Mouse (Mus musculus) R1 (cell line): Measurements from ENCODE around the gene 4930590J08Rik.

ENCODE experiments used
- DNase-seq: peaks from one replicate; pipeline ENCODE4 v3.0.0-alpha.2; 2018; ENCODE audit warnings: low read depth, low spot score

The 4930590J08Rik gene

DNA sequence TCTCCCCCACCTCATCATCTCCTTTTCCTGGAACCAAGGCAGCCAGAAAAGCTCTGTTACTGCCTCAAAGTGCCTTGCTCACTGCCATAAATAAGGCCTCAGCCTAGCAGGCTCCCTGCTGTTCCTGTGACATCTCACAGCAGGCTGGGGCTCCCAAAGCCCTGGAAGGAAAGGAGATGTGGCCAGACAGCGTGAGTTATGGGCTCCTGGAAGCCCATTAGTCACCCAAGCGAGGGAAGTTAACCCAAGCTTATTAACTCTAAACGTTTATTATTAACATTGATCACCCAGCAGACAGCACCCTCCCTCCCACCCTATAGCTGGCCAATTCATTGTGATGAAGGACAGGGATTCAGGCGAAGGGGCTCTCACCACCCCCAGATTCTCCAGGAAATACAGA is 60.8 kb downstream of the 4930590J08Rik start:
- no peak for DNase-seq

GRCm38 (mm10) chr6:91965060-91965459 is 62.5 kb downstream of the 4930590J08Rik start:
- DNase-seq = no peak

GRCm38 (mm10) chr6:91966006-91966405 is 63.4 kb downstream of the 4930590J08Rik start:
- no peak for DNase-seq

GRCm38 (mm10) chr6:91972201-91972646 is 69.6 kb downstream of the 4930590J08Rik start:
- peak; percentile 69 for DNase-seq

DNA sequence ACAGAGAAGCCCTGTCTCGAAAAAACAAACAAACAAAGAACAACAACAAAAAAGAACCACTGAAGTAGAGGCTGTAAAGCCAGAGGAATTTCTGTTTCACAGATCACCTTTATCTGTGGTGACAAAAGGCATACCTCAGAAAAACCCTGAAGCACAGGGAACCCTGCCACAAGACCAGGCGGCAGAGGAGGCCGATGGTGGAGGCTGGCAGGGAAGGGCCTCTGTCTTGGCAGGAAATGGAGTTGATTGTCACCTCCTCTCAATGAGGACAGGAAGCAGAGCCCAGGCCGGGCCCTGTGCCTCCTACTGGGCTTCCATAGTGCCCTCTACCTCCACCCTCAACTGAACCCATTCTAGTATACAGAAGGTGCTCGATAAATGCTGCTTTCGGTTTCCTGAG is 71.4 kb downstream of the 4930590J08Rik start:
- DNase-seq = no peak

- DNase-seq = peak; percentile 47
Observed at GRCm38 (mm10) chr6:91978371-91979300, 76.0 kb downstream of the 4930590J08Rik start, which contains the start of gene Fgd5. Gene Fgd5, plus strand, starts transcription at chr6:91978878.

DNA sequence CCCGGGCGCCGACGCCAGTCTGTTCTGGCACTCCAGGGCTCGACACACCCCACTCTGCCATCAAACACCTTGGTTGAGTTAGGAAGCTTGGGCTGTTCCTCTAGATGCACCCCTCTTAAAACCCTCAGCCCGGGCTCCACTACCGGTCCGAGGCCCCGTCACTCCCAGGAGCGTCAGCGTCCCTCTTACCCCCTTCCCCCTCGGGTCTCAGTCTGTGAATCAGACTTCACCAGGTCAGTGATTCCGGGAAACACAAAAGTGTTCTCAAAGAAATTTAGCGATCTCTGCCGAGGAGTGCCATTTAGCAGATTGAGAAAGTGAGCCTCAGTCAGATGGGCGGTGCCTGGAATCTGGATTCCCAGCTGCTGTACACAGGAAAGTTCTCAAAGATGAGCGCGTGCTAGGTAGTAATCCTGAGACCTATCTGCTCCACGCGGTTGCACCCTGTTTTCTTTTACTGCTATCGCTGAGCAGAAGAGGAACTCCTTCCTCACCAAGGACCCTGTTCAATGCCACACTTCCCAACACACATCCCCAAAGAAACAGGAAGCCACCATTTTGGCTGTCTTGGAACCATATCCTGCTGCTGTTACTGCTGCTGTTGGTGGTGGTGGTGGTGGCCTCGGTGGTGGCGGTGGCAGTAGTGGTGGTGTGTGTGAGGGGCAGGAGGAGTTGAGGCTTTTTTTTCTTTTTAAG is 76.8 kb downstream of the 4930590J08Rik start:
- DNase-seq = peak; percentile 52

DNA sequence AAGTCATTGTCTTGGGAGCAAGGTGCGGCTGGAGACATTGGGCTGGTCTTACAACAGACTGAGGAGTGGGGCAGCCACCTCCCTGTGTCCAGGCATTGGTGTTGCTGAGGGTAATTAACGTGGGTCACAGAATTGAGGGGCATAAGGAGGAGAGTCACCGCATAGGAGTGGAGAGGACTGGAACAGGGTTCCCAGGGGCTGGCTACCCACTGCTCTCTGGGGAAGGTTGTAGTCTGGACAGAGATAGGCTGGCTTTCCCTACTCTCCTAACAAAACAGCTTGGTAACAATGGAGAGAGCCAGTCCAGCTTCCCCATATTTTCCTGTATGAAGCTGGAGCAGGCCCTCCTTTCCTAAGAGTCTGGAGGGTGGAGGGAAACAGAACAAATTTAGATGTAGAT is 77.4 kb downstream of the 4930590J08Rik start:
- no peak for DNase-seq

- no peak for DNase-seq
Observed at GRCm38 (mm10) chr6:91990101-91990500, 87.5 kb downstream of the 4930590J08Rik start.

DNA sequence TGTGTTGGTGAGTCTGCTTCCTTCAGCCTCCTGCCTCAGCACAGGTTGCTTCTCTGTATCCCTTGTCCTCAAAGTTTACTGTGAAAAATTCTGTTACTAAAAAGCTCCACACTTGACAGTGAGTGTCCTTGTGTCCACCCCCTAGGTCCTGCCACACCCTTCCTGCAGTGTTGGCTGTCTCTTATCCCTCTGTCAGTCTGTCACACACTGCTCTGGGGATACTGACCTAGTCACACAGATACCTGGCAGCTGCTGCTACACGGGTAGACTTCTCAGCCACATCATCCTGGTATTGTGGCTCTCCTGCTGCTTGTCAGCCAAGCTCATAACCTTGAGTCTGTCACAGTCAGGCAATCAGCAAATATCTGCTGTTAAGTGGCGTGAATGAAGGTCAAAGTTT is 90.2 kb downstream of the 4930590J08Rik start:
- DNase-seq = no peak

- no peak for DNase-seq
Observed at GRCm38 (mm10) chr6:91993795-91994505, 91.3 kb downstream of the 4930590J08Rik start.

GRCm38 (mm10) chr6:91996072-91996471 is 93.5 kb downstream of the 4930590J08Rik start:
- no peak for DNase-seq
